Mouse (Mus musculus) CH12F3 (cell line): Measurements from ENCODE around the gene Gm7980.
"Not testable (repeated sequence)": the region's sequence is repeated elsewhere in the genome, so short reads cannot be mapped to it uniquely, and the experiment has no call there.

ENCODE experiments used
- in situ Hi-C: fragments of 300-500 bp; cut with MboI; formaldehyde crosslinking; loops from 2 replicates; pipeline ENCODE4 v1.14.3; 2020; ENCODE audit warnings: low sequenced_read_pairs

Gm7980 gene

DNA sequence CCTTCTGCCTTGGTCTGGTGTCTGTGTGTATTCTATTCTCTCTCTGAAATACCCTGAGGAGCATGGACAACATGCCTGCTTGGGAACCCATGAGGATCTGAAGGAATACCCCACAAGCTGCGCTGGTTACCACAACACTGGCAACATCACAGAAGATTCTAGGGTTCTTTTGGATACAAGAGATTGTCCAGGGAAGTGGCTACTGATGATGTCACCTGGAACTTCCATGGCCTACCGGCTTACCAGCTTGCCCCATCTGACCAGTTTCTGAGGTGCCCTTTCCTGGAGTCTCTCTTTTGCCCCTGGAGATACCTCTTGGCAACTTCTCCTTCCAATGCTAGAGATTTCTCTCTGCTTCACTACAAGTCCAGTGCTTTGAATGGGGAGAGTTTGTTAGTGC lies at the start of gene Gm7980:
TSS of gene Gm7980 (minus strand) at position 101 of the 400 bp plus-strand sequence.
- in situ Hi-C loops, result not testable (repeated sequence)

DNA sequence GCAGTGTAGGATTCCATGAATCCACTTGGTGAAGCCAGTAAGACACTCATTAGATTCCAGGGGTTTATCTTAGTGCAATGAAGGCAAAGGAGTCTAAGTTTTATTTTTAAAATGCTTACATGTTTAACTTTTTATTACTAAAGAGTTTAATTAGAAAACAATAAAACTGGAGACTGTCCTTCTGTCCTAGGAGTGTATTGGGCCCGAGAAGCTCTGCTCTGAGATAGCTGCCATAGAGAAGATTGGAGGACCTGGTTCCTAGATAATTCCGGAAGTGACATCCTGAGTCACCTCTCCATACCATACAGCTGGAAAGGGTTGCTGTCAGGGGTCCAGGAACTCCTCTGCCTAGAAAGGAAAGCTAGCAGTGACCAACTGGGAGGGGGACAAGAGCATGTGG lies 36.6 kb upstream of the Gm7980 start, which contains the start of gene 1700024B05Rik:
TSS of gene 1700024B05Rik (plus strand) at position 301 of the 400 bp plus-strand sequence.
- in situ Hi-C loops, result not testable (repeated sequence)

DNA sequence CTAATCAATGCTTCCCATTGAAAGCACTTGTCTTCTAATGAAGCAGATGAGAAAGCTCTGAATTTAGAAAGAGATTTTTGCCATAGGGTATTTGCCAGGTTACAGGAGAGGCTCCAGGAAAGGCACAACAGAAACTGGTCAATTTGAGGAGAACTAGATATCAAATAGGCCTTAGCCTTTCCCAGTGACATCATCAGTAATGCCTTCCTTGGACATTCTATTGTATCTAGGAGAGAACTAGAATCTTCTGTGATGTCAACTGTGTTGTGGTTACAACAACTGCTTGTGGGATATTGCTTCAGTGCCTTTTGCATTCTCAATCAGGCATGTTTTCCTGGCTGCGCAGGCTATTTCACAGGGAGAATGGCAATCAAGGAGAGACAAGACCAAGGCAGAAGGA lies 17.6 kb upstream of the Gm7980 start, which contains the start of gene 1700049E17Rik1:
TSS of gene 1700049E17Rik1 (plus strand) at position 301 of the 400 bp plus-strand sequence.
- in situ Hi-C loops, result not testable (repeated sequence)
